Mouse (Mus musculus) layer of hippocampus, adult 9-11 months (tissue): Measurements from ENCODE around the gene Timp2.
A peak's percentile ranks its signal among the peaks of the same experiment; 100 is the strongest.
"Not testable (repeated sequence)": the region's sequence is repeated elsewhere in the genome, so short reads cannot be mapped to it uniquely, and the experiment has no call there.

Experiments
- DNase-seq: peaks from one replicate; pipeline ENCODE4 v3.0.0; 2022

Timp2 gene

DNA sequence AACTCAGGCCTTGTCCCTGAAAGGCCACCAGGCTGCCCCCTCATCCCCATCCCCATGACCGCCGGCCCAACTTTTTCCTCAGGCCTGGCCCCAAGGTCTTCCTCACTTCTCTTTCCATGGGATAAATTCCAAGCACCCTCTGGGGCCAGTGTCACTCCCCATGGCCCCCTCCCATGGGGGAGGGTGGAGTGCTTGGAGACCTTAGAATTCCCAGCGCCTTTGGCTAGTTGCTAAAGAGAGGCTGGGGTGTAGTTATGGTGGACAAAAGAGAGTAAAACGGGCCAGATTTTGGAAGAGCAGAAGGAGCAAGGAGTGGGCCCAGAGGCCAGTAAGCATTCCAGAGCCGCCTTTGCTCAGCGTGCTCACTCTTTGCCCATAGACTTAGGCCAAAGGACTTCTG is at the start of gene Timp2:
TSS of gene Timp2 (minus strand) at position 101 of the 400 bp plus-strand sequence.
- no peak for DNase-seq

GRCm38 (mm10) chr11:118405311-118405710 is 49.8 kb upstream of the Timp2 start:
- peak; percentile 1 for DNase-seq

DNA sequence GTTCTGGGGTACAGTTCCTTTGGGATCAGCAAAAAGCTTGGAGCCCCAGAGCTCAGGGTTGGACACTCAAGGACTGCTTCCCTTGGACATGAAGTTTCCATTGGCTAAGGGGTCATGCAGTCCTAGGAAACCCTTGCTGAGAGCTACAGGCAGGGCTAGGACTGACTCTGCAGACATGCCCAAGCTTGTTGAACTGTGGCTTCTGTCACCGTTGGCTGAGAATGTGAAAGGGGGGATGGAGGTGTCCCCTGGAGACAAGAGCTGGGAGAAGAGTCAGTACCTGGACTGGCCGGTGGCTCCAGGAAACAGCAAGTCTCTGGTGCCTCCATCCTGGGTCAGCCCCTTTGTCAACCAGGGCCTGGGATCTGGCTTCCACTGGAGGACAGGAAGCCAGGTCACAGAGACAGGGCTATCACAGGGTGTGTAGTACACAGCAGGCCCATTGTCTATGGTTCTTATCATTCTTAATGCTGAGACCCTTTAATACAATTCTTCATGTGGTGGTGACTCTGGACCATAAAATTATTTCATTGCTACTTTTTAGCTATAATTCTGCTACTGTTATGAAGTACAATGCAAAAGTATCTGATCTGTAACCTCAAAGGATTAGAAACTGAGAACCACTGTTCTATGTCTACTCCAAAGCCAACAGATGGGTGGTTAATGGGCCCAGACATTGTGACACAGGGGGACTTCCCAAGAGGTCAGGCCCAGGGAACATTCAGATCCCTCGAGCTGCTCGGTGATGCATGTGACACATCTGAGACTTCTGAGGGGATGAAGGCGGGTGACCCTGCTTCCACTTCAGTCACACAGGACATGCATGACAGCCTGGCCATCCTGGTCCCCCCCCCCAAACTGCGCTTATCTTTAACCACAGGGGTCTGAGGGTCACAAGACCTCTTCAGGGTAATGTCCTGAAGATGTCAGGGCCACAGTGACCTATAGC is 48.7 kb upstream of the Timp2 start:
- peak; percentile 4 for DNase-seq

GRCm38 (mm10) chr11:118403183-118403582 is 47.6 kb upstream of the Timp2 start:
- DNase-seq: peak; percentile 1

DNA sequence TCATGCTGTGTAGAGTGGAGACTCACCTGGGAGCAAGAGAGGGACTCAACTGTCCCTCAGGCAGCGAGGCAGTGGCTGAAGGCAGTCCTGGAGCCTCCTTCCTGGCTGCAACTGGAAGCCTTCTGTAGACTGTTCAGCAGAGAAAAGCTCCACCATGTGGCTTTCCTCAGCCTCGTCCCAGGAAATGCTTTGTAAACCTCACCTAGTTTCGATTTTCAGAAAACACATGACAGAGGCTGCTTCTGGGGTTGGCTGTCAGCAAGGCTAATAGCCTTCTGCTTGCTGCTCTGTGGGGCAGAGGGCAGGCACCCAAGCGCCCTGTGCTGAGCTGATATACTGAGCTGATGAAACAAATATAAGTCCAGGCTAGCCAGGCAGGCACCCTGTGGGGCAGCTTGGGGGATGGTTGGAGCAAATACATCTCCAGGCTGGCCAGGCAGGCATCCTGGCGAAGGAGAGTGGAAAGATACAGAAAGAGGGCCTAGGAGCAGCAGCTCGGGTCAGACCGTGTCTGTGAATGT is 46.3 kb upstream of the Timp2 start, which contains the start of gene Lgals3bp:
TSS of gene Lgals3bp (minus strand) at position 333 of the 521 bp plus-strand sequence.
- DNase-seq: peak; percentile 69

GRCm38 (mm10) chr11:118401195-118401594 is 45.7 kb upstream of the Timp2 start:
- DNase-seq: peak; percentile 2

GRCm38 (mm10) chr11:118400566-118400936 is 45.0 kb upstream of the Timp2 start:
- DNase-seq: peak; percentile 19

- DNase-seq: peak; percentile 2
Observed at GRCm38 (mm10) chr11:118399891-118400565, 44.5 kb upstream of the Timp2 start.

- peak; percentile 1 for DNase-seq
Observed at GRCm38 (mm10) chr11:118397806-118398530, 42.4 kb upstream of the Timp2 start.

DNA sequence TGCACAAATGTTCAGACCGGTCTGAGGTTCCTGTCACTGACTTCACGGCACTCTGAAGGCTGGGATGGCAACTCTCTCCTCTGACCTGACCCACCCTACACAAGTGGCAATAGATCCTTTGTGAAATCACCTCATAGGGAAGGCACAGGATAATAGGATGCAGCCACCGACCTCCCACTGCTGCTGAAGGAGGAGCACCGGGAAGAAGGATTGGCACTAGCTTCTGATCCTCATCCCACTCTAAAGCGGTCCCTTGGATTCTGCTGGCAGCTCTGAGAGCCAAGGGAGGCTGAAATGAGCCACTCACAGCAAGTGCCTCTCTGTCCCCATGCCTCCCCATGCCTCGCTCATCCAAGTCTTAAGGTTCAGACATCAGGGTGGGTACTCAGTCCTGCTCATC is 39.0 kb upstream of the Timp2 start:
- no peak for DNase-seq

DNA sequence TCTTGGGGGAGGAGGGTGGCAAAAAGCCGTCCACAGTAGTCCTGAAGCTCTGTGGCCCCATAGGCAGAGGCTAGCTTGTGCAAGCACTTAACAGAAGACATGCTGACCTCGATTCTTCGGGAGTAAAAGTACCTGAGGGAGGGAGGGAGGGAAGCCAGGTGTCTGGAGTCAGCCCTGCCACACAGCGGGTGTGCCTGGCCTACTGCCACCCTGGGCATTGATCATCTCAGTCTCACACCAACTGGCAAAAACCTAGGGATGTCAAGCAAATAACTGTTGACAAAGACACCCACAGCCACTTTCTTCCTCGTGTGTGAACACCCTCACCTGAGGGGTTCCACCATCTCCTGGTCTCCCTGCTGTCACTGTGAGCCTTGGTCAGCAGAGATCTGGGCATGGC is 38.5 kb upstream of the Timp2 start:
- DNase-seq: no peak

- DNase-seq: not testable (repeated sequence)
Observed at GRCm38 (mm10) chr11:118387816-118388215, 32.3 kb upstream of the Timp2 start.

GRCm38 (mm10) chr11:118379251-118380009 is 23.9 kb upstream of the Timp2 start:
- DNase-seq: peak; percentile 72

DNA sequence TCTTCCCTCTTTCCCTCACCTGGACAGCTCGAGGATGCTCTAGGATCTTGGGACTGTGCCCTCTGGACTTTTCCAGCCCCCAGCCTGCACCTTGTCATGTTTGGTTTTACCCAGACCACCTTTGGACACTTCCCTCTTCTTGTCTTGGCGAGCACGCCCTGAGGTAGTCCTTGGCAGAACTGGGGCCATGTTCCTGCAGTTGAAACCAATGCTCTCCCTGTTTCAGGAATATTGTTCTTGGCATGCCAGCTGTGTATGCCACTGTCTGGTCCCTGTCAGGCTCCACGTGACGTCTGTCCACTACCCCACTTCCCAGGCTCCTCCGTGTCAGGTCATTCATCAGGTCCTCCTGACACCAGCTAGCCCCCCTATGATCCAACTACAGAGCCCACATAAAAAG is 23.1 kb upstream of the Timp2 start:
- DNase-seq: no peak

- DNase-seq: not testable (repeated sequence)
Observed at GRCm38 (mm10) chr11:118376323-118376722, 20.8 kb upstream of the Timp2 start.

GRCm38 (mm10) chr11:118375881-118376280 is 20.3 kb upstream of the Timp2 start:
- no peak for DNase-seq

- no peak for DNase-seq
Observed at GRCm38 (mm10) chr11:118375461-118375860, 19.9 kb upstream of the Timp2 start.

- DNase-seq: no peak
Observed at GRCm38 (mm10) chr11:118375006-118375405, 19.5 kb upstream of the Timp2 start.

DNA sequence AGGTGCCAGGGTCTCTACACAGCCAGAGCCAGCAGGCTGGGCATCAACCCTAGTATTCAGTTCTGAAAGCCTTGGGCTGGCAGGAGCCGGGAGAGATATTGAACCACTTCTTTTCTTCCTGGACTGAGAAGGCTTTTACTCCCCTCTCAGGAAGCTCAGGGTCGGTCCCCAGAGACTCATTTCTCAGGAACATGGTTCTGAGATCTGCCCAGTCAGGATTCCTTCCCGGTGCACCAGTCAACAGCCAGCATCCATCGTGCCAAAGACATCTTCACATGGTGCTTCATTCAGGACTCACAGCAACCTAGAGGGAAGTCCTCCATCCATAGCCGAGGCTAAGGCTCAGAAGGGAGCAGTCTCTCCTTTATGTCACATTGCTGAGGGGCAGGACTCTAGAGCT is 19.0 kb upstream of the Timp2 start:
- no peak for DNase-seq

GRCm38 (mm10) chr11:118372641-118373040 is 17.1 kb upstream of the Timp2 start:
- no peak for DNase-seq

GRCm38 (mm10) chr11:118371876-118372275 is 16.3 kb upstream of the Timp2 start:
- no peak for DNase-seq

DNA sequence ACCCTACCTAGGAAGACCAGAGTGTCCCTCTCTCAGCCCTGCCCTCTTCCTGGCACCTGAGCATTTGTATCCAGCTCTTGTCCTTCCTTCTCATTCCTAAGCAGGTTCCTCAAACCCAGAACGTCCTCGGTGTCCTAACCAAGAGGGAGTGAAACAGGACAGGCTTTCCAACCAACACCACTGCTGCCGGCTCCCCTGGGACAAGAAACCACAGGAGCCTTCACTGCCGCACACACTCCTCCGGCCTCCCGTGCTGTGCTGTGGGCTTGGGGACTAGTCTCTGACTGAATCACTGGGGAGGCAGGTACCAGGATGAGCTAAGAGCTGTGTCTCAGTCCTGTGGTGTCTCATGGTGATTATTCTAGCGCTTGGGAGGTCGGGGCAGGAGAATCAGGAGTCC is 14.1 kb upstream of the Timp2 start:
- DNase-seq: no peak
